Mouse (Mus musculus): ENCODE results near the gene Psmd4. TPM values are rescaled to one million over a fixed set of nuclear protein-coding genes. Genes with fewer than 3 reads are reported as not detected.

The Psmd4 gene
- total RNA-seq, 2 experiments from 2014 or later = 111 to 112 TPM

GRCm38 (mm10) chr3:94984312-94984711 is 58.1 kb downstream of the Psmd4 start:
- ATAC-seq (replicated peaks; ENCODE audit: low FRiP score, poor library complexity, severe bottlenecking) = no peak

Other genes starting within 250 kb of the Psmd4 start
- 24.1 and 54.5 TPM in 2 replicates for gene Pogz, start 205.0 kb downstream of the Psmd4 start, total RNA-seq (2015; ENCODE audit: low replicate concordance)
- 9.2 and 11.6 TPM in 2 replicates for gene Pogz, start 205.0 kb downstream of the Psmd4 start, total RNA-seq (2017; ENCODE audit: low replicate concordance)
- gene Psmb4, start 155.7 kb downstream of the Psmd4 start, total RNA-seq (2015; ENCODE audit: low replicate concordance) = 171 and 185 TPM in 2 replicates
- 25.2 and 96.7 TPM in 2 replicates for gene Psmb4, start 155.7 kb downstream of the Psmd4 start, total RNA-seq (2017; ENCODE audit: low replicate concordance)
- gene Selenbp1, start 109.6 kb downstream of the Psmd4 start, total RNA-seq (2015; ENCODE audit: low replicate concordance) = 31.7 and 38.1 TPM in 2 replicates
- 31.1 and 34.5 TPM in 2 replicates for gene Selenbp1, start 109.6 kb downstream of the Psmd4 start, total RNA-seq (2017; ENCODE audit: low replicate concordance)
- gene Rfx5, start 88.5 kb downstream of the Psmd4 start, total RNA-seq (2015; ENCODE audit: low replicate concordance) = 4.3 and 6.7 TPM in 2 replicates
- 1.4 and 2.3 TPM in 2 replicates for gene Rfx5, start 88.5 kb downstream of the Psmd4 start, total RNA-seq (2017; ENCODE audit: low replicate concordance)
- gene Pi4kb, start 67.9 kb downstream of the Psmd4 start, total RNA-seq (2015; ENCODE audit: low replicate concordance) = 12.2 and 26.7 TPM in 2 replicates
- 9.5 and 26.1 TPM in 2 replicates for gene Pi4kb, start 67.9 kb downstream of the Psmd4 start, total RNA-seq (2017; ENCODE audit: low replicate concordance)
- gene Zfp687, start 27.2 kb downstream of the Psmd4 start, total RNA-seq (2015; ENCODE audit: low replicate concordance) = 7.9 and 26.0 TPM in 2 replicates
- 6.6 and 8.1 TPM in 2 replicates for gene Zfp687, start 27.2 kb downstream of the Psmd4 start, total RNA-seq (2017; ENCODE audit: low replicate concordance)
- gene Pip5k1a, start 64.3 kb upstream of the Psmd4 start, total RNA-seq (2015; ENCODE audit: low replicate concordance) = 17.3 and 26.4 TPM in 2 replicates
- 32.2 and 74.3 TPM in 2 replicates for gene Pip5k1a, start 64.3 kb upstream of the Psmd4 start, total RNA-seq (2017; ENCODE audit: low replicate concordance)
- gene Vps72, start 68.4 kb upstream of the Psmd4 start, total RNA-seq (2015; ENCODE audit: low replicate concordance) = 11.5 and 13.4 TPM in 2 replicates
- gene Vps72, start 68.4 kb upstream of the Psmd4 start, total RNA-seq (2017; ENCODE audit: low replicate concordance) = 38.0 and 48.7 TPM in 2 replicates
- not detected in 2 replicates for gene Tmod4, start 81.9 kb upstream of the Psmd4 start, total RNA-seq (2015; ENCODE audit: low replicate concordance)
- not detected in 2 replicates for gene Tmod4, start 81.9 kb upstream of the Psmd4 start, total RNA-seq (2017; ENCODE audit: low replicate concordance)
- gene Scnm1, start 91.4 kb upstream of the Psmd4 start, total RNA-seq (2015; ENCODE audit: low replicate concordance) = 35.0 and 41.1 TPM in 2 replicates
- 34.9 and 43.6 TPM in 2 replicates for gene Scnm1, start 91.4 kb upstream of the Psmd4 start, total RNA-seq (2017; ENCODE audit: low replicate concordance)
- gene Lysmd1, start 91.5 kb upstream of the Psmd4 start, total RNA-seq (2015; ENCODE audit: low replicate concordance) = 4.6 and 8.3 TPM in 2 replicates
- 7.0 and 8.1 TPM in 2 replicates for gene Lysmd1, start 91.5 kb upstream of the Psmd4 start, total RNA-seq (2017; ENCODE audit: low replicate concordance)
- gene Tnfaip8l2, start 99.7 kb upstream of the Psmd4 start, total RNA-seq (2015; ENCODE audit: low replicate concordance) = 7.5 and 18.0 TPM in 2 replicates
- 4.4 and 8.6 TPM in 2 replicates for gene Tnfaip8l2, start 99.7 kb upstream of the Psmd4 start, total RNA-seq (2017; ENCODE audit: low replicate concordance)
- not detected in 2 replicates for gene Sema6c, start 117.8 kb upstream of the Psmd4 start, total RNA-seq (2015; ENCODE audit: low replicate concordance)
- not detected in 2 replicates for gene Sema6c, start 117.8 kb upstream of the Psmd4 start, total RNA-seq (2017; ENCODE audit: low replicate concordance)
- gene Gabpb2, start 175.3 kb upstream of the Psmd4 start, total RNA-seq (2015; ENCODE audit: low replicate concordance) = 98.9 and 104 TPM in 2 replicates
- 157 and 160 TPM in 2 replicates for gene Gabpb2, start 175.3 kb upstream of the Psmd4 start, total RNA-seq (2017; ENCODE audit: low replicate concordance)
- gene Cdc42se1, start 186.1 kb upstream of the Psmd4 start, total RNA-seq (2015; ENCODE audit: low replicate concordance) = 30.3 and 31.9 TPM in 2 replicates
- 22.7 and 23.4 TPM in 2 replicates for gene Cdc42se1, start 186.1 kb upstream of the Psmd4 start, total RNA-seq (2017; ENCODE audit: low replicate concordance)
- gene Mllt11, start 189.6 kb upstream of the Psmd4 start, total RNA-seq (2015; ENCODE audit: low replicate concordance) = 1.8 TPM in 1 of 2 replicates, not detected in the other
- 0.64 and 1.2 TPM in 2 replicates for gene Mllt11, start 189.6 kb upstream of the Psmd4 start, total RNA-seq (2017; ENCODE audit: low replicate concordance)
- gene Gm128, start 199.0 kb upstream of the Psmd4 start, total RNA-seq (2015; ENCODE audit: low replicate concordance) = not detected in 2 replicates
- not detected in 2 replicates for gene Gm128, start 199.0 kb upstream of the Psmd4 start, total RNA-seq (2017; ENCODE audit: low replicate concordance)
- gene Bnipl, start 208.6 kb upstream of the Psmd4 start, total RNA-seq (2015; ENCODE audit: low replicate concordance) = not detected in 2 replicates
- gene Bnipl, start 208.6 kb upstream of the Psmd4 start, total RNA-seq (2017; ENCODE audit: low replicate concordance) = not detected in 2 replicates
- 27.8 and 38.6 TPM in 2 replicates for gene Mindy1, start 238.7 kb upstream of the Psmd4 start, total RNA-seq (2015; ENCODE audit: low replicate concordance)
- gene Mindy1, start 238.7 kb upstream of the Psmd4 start, total RNA-seq (2017; ENCODE audit: low replicate concordance) = 19.0 and 36.1 TPM in 2 replicates
- gene Prune1, start 239.5 kb upstream of the Psmd4 start, total RNA-seq (2015; ENCODE audit: low replicate concordance) = 5.9 and 7.6 TPM in 2 replicates
- 7.2 and 8.4 TPM in 2 replicates for gene Prune1, start 239.5 kb upstream of the Psmd4 start, total RNA-seq (2017; ENCODE audit: low replicate concordance)

All from erythroid progenitor cell, adult 5-6 weeks (primary cell).